Mouse (Mus musculus) ES-Bruce4 (cell line): ENCODE data around the gene Dchs2.

Experiments used
- CTCF ChIP-seq: IDR thresholded peaks from one replicate; pipeline ENCODE4 v1.8.1; 2011; ENCODE audit warnings: low read depth, low read length
- EP300 ChIP-seq: IDR thresholded peaks from 2 replicates; pipeline ENCODE4 v1.6.1; 2011; ENCODE audit warnings: low read depth, low read length; ENCODE audit not compliant: insufficient read depth

DNA sequence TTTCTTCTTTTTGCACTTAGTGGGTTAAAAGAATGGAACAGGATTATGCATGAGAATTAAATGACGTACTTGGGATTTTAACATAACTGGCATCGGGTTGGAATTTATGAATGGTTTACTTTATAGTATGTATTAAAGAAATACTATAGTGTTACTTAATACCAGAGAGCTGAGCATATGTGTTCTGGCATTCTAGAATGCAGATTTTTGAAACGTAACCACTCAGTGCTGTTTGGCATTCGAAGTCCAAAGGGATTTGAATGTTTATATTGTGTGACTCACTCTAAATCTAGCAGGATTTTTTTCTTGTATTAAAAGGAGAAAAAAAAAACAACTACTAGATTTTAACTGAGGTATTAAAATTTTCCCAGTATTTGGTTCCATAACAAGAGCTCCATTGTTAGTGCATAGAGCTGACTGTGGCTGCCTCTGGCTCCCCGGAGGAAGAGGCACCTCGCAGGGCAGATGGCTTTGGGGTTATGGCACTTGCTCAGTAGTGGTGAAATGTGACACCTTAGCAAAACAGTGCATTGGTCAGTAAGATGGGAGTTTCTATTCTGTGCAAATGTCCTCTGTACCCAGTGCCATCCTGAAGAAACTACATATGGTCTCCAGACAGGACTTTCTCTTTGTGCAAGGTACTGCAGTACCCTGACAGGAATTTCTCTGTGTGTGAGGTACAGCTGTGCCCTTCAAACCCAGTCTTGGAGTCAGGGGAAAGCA, 160.5 kb downstream of the Dchs2 start:
- TF ChIP-seq CTCF, result no peak
- TF ChIP-seq EP300, result no peak
